Comparison of ENCODE assay signal across 8 mouse cellular contexts in genomic region chr2:34825827-34826459, GRCm38 (mm10). TPM values are rescaled to one million over a fixed set of nuclear protein-coding genes. Genes with fewer than 3 reads are reported as not detected.
DNase-seq lines count a peak whose midpoint lies in the region; ATAC-seq and TF ChIP-seq lines count a peak whose summit lies in the region.

Gene Fbxw2 (minus strand): TSS chr2:34826311.

- peak within 1 kb of the TSS; percentile 89 for H3K4me3 ChIP-seq in hindbrain, embryonic 10.5 days
- H3K4me3 ChIP-seq in lung, postnatal 0 days (ENCODE audit: low read depth, low read length) = peak within 1 kb of the TSS; percentile 90

- H3K27me3 ChIP-seq in hindbrain, embryonic 10.5 days (ENCODE audit: insufficient read depth, poor library complexity, severe bottlenecking) = peaks cover 6% of the 10 kb centered on the region; the same call in 1 of the 2 replicates
- H3K27me3 ChIP-seq in lung, postnatal 0 days (replicated peaks; ENCODE audit: insufficient read depth, low read length) = no peaks in the 10 kb centered on the region

- peak within 1 kb of the TSS; percentile 97 for H3K9ac ChIP-seq in lung, postnatal 0 days (replicated peaks; ENCODE audit: low read depth)

- DNase-seq in MEL-GATA-1-ER (ENCODE audit: extremely low read depth, low read depth) = peak; percentile 88
- DNase-seq in cerebellum, adult 8-10 months = peak; percentile 90
- peak; percentile 95 for DNase-seq in hindbrain, embryonic 10.5 days (ENCODE audit: low spot score)
- DNase-seq in layer of hippocampus, adult 9-11 months = peak; percentile 92
- peak; percentile 95 for DNase-seq in lung, postnatal 0 days (ENCODE audit: low spot score)
- peak; percentile 86 for DNase-seq in ovary, postnatal 14 days (ENCODE audit: low spot score)
- DNase-seq in thymus, postnatal 14 days = peak; percentile 93

- under 1% methylated on average over 57 of the region's 57 CpGs for WGBS in hindbrain, embryonic 10.5 days
- WGBS in lung, postnatal 0 days = 4% methylated on average over 45 of the region's 57 CpGs

- ATAC-seq in frontal cortex, adult (ENCODE audit: low TSS enrichment) = peak; percentile 99
- peak; percentile 98 for ATAC-seq in lung, postnatal 0 days

- H3K36me3 ChIP-seq in hindbrain, embryonic 10.5 days = peaks cover 16% of the 10 kb centered on the region
- H3K36me3 ChIP-seq in lung, postnatal 0 days (ENCODE audit: insufficient read depth, low read length) = peaks cover 5% of the 10 kb centered on the region; the same call in 1 of the 2 replicates

- TF ChIP-seq EP300 in lung, postnatal 0 days (IDR thresholded peaks at IDR 0.05) = peak; percentile 24; the same call in 1 of the 2 replicates

- peak within 1 kb of the TSS; percentile 90 for H3K27ac ChIP-seq in hindbrain, embryonic 10.5 days
- H3K27ac ChIP-seq in lung, postnatal 0 days (ENCODE audit: low read length) = peak within 1 kb of the TSS; percentile 96

- no peak for TF ChIP-seq CTCF in lung, postnatal 0 days (IDR thresholded peaks at IDR 0.05)

- H3K4me2 ChIP-seq in lung, postnatal 0 days (replicated peaks; ENCODE audit: low read depth, low read length) = peak within 1 kb of the TSS; percentile 70

- H3K9me3 ChIP-seq in hindbrain, embryonic 10.5 days = peaks cover 7% of the 10 kb centered on the region; the same call in 1 of the 2 replicates
- no peaks in the 10 kb centered on the region for H3K9me3 ChIP-seq in lung, postnatal 0 days (ENCODE audit: low read length)

- H3K4me1 ChIP-seq in hindbrain, embryonic 10.5 days (replicated peaks) = peaks cover 21% of the 10 kb centered on the region
- H3K4me1 ChIP-seq in lung, postnatal 0 days (ENCODE audit: insufficient read depth, low read depth, low read length) = peaks cover 8% of the 10 kb centered on the region; the same call in 1 of the 2 replicates

RNA-seq across cellular contexts. Expression of gene Fbxw2, which starts in this region (rescaled TPM):
- 65.6 and 73.6 TPM in 2 replicates for polyA plus RNA-seq in hindbrain, embryonic 10.5 days (2016; fragmentation: Nextera tagmentation; extraction: Ambion mirVana)
- 86.6 and 87.3 TPM in 2 replicates for polyA plus RNA-seq in lung, postnatal 0 days (2015; fragmentation: Nextera tagmentation; extraction: Ambion mirVana)

Comparison
In these comparisons a context has a peak if more than half of its experiments do, and no peak if none do; other contexts are left out.
1. Peak in every context shown above with its lines: DNase-seq, ATAC-seq, H3K4me3 ChIP-seq and H3K27ac ChIP-seq.